Mouse (Mus musculus): Measurements from ENCODE around the gene Arfip1. TPM values are rescaled to one million over a fixed set of nuclear protein-coding genes. Genes with fewer than 3 reads are reported as not detected.

The Arfip1 gene
- total and polyA plus RNA-seq, 3 experiments, result 6.3 to 52.1 (median 50.7) TPM

GRCm38 (mm10) chr3:84455733-84456417 is 126.5 kb downstream of the Arfip1 start:
- peak; percentile 85 for DNase-seq

- no peak for DNase-seq
Observed at GRCm38 (mm10) chr3:84450651-84451050, 131.8 kb downstream of the Arfip1 start.

- DNase-seq, result no peak
Observed at GRCm38 (mm10) chr3:84449015-84449414, 133.4 kb downstream of the Arfip1 start.

GRCm38 (mm10) chr3:84447803-84448202 is 134.6 kb downstream of the Arfip1 start:
- no peak for DNase-seq

Other genes with a start within 250 kb of the Arfip1 start
- gene Fhdc1, start 102.2 kb downstream of the Arfip1 start, total RNA-seq (2021), result 1 to 10 TPM; 2.2 to 4.7 TPM
- 1.7 and 2.2 TPM in 2 replicates for gene Fhdc1, start 102.2 kb downstream of the Arfip1 start, polyA plus RNA-seq (2012; rRNA removed)
- not detected for gene Tigd4, start 10.9 kb upstream of the Arfip1 start, total RNA-seq (2021)
- not detected in 2 replicates for gene Tigd4, start 10.9 kb upstream of the Arfip1 start, polyA plus RNA-seq (2012; rRNA removed)
- 1 to 10 TPM; 3.8 to 3.9 TPM for gene Tmem154, start 83.6 kb upstream of the Arfip1 start, total RNA-seq (2021)
- 0.96 and 1.1 TPM in 2 replicates for gene Tmem154, start 83.6 kb upstream of the Arfip1 start, polyA plus RNA-seq (2012; rRNA removed)
- 10 to 100 TPM; 16.6 to 17.0 TPM for gene Fbxw7, start 232.6 kb upstream of the Arfip1 start, total RNA-seq (2021)
- 2.3 and 2.7 TPM in 2 replicates for gene Fbxw7, start 232.6 kb upstream of the Arfip1 start, polyA plus RNA-seq (2012; rRNA removed)